Mouse (Mus musculus): ENCODE results near the gene Brdt. TPM values are rescaled to one million over a fixed set of nuclear protein-coding genes. Genes with fewer than 3 reads are reported as not detected.

The Brdt gene
- 6.6 and 6.9 TPM in 2 replicates for polyA plus RNA-seq (2015; fragmentation: Nextera tagmentation; extraction: Ambion mirVana)

DNA sequence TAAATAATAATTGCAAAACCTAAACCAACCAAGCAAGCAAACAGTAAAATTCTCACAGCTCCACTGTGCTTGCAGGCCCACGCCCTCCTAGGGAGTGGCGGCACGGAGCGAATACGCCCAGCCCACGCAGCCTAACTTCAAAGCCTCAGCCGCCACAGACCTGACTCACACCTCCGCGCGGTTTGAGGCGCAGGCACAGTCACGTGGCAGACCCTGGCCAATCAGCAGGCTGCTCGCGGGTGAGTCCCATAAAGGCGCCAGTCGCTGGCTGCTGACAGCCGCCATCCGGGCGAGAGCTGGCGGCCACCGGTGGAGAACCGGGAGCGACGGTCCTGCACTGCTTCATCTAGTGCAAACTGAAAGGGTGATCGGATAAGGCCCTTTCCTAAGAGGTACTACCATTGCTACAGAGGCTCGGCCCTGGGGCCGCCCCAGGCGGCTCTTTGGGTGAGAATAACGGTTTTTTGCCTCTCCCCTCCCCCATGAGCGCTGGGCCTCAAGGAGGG, at the start of gene Brdt:
Gene Brdt, plus strand, starts transcription at position 244 of the 506 bp plus-strand sequence.
- no peak within 1 kb of the TSS for H3K4me3 ChIP-seq
- no peak within 1 kb of the TSS for H3K27ac ChIP-seq
- H3K36me3 ChIP-seq: no peaks in the 10 kb centered on the region
- H3K27me3 ChIP-seq: no peaks in the 10 kb centered on the region
- H3K4me1 ChIP-seq: no peaks in the 10 kb centered on the region
- 91% methylated on average over 30 of the region's 30 CpGs for WGBS
- ATAC-seq (ENCODE audit: insufficient number of reproducible peaks, insufficient read depth, low FRiP score, low TSS enrichment, low read depth): no peak
- H3K9me3 ChIP-seq: 0 out of 2 replicates have a peak, but pooled peaks cover 4% of the 10 kb centered on the region
- H3K9ac ChIP-seq: no peak within 1 kb of the TSS
- H3K4me2 ChIP-seq: no peak within 1 kb of the TSS

DNA sequence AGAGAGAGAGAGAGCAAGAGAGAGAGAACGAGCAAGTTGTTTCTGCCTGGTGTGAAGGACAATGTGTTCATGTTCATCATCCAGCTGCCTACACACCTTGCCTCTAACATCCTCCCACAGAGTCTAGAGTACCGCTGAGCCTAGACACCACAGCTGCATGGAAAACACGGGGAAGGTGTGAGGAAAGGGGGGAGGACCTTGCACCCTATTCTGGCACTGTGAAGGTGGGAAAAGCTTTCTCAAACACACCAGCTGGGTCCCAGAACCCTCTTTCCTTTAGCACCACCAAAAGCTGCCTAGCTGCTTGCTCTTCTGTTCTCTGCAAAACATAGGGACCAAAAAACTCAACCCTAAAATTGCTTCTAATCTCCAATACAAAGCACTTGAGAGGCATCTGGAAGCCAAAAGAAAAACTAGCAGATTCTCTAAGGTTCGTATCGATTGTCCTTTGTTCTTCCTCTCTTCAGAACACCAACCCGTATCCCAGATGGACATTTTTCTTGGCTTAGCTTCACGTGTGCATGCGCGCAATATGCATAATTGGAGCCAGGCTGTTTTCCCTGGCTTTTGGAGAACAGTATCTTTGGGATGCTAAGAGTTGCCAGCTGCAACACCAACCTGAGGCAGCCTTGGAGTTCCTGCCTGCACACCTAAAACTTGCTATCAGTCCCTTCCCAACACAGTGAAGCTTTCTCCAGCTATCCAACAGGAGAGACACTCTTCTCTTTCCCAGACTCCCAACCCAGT, 48.2 kb upstream of the Brdt start:
- Histone ChIP-seq H3K36me3 (peaks cover 10% of the 10 kb centered on the region), H3K9ac (no peak overlapping the region), H3K27ac (peak overlapping the region; percentile 66), H3K27me3 (no peaks in the 10 kb centered on the region), H3K4me3 (no peak overlapping the region), H3K4me1 (peaks cover 51% of the 10 kb centered on the region), H3K9me3 (no peaks in the 10 kb centered on the region), H3K4me2 (peak overlapping the region; percentile 26; the same call in 1 of the 2 replicates)
- WGBS: 43% methylated on average over 9 of the region's 9 CpGs
- ATAC-seq (ENCODE audit: insufficient number of reproducible peaks, insufficient read depth, low FRiP score, low TSS enrichment, low read depth): no peak

GRCm38 (mm10) chr5:107283935-107284524, 46.9 kb upstream of the Brdt start:
- Histone ChIP-seq H3K27ac (no peak overlapping the region), H3K36me3 (peaks cover 10% of the 10 kb centered on the region), H3K9me3 (no peaks in the 10 kb centered on the region), H3K9ac (no peak overlapping the region), H3K4me3 (no peak overlapping the region), H3K4me1 (peaks cover 55% of the 10 kb centered on the region), H3K27me3 (no peaks in the 10 kb centered on the region), H3K4me2 (no peak overlapping the region)
- no peak for ATAC-seq (ENCODE audit: insufficient number of reproducible peaks, insufficient read depth, low FRiP score, low TSS enrichment, low read depth)
- 69% methylated on average over 10 of the region's 10 CpGs for WGBS

DNA sequence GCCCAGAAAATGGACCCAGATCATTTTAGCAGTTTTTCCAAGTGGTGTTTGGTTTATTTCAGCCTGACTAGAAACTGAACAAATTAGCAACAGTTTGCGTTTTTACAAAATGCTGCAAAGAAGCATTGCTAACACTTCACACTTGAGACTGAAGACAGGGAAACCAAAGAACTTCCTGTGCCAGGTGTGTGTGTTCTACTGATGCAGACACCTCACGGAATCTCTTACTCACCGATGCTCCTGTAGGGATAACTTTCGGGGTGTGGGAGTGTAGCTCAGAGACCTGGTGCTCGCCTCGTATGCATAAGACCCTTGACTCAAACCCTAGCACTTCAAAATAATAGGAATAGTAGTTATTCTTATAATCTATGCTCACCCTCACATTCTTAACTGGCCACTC, 45.4 kb upstream of the Brdt start:
- Histone ChIP-seq H3K4me3 (no peak overlapping the region), H3K9ac (no peak overlapping the region), H3K36me3 (peaks cover 4% of the 10 kb centered on the region), H3K4me2 (peak overlapping the region; percentile 7), H3K4me1 (peaks cover 55% of the 10 kb centered on the region), H3K27ac (no peak overlapping the region), H3K9me3 (no peaks in the 10 kb centered on the region), H3K27me3 (no peaks in the 10 kb centered on the region)
- ATAC-seq (ENCODE audit: insufficient number of reproducible peaks, insufficient read depth, low FRiP score, low TSS enrichment, low read depth): no peak
- 78% methylated on average over 6 of the region's 6 CpGs for WGBS

DNA sequence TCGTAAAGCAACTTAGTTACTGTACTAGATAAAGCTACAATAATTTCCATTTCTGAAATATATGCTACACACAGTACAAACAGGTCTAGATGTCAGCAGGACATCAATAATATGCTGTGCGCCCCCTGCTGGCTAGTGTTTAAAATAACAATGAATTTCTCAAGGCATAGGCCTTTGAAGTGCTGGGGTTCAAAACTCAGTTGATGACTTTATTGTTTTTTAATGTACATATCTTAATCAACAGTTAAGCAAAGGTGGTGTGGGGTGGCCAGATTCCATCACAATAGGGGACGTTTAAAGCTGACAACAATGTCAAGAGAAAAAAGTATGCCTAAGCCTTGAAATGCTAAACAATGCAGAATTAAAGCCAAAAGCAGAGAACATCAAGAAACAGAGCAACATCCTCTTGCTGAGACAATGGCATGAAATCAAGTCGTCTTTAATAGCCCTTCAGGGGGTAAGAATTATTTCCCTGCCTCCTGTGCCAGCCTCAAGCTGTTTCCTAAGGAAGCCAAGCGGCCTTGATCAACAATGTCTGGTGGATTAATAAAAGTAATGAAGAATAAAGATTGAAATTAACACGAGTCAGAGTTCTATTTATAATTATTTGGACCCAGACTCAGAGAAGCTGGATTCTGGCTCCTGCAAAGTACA, 43.6 kb upstream of the Brdt start:
- Histone ChIP-seq H3K27ac (peak overlapping the region; percentile 1), H3K9ac (peak overlapping the region; percentile 95), H3K9me3 (no peaks in the 10 kb centered on the region), H3K4me1 (peaks cover 44% of the 10 kb centered on the region), H3K4me2 (peak overlapping the region; percentile 79), H3K27me3 (no peaks in the 10 kb centered on the region), H3K36me3 (no peaks in the 10 kb centered on the region), H3K4me3 (peak overlapping the region; percentile 91)
- WGBS: 22% methylated on average over 6 of the region's 6 CpGs
- no peak for ATAC-seq (ENCODE audit: insufficient number of reproducible peaks, insufficient read depth, low FRiP score, low TSS enrichment, low read depth)

- Histone ChIP-seq H3K9me3 (no peaks in the 10 kb centered on the region), H3K27me3 (no peaks in the 10 kb centered on the region), H3K4me2 (peak overlapping the region; percentile 79), H3K9ac (peak overlapping the region; percentile 95), H3K4me3 (peak overlapping the region; percentile 91), H3K36me3 (no peaks in the 10 kb centered on the region), H3K4me1 (peaks cover 39% of the 10 kb centered on the region), H3K27ac (peak overlapping the region; percentile 1; the same call in 1 of the 2 replicates)
- no peak for ATAC-seq (ENCODE audit: insufficient number of reproducible peaks, insufficient read depth, low FRiP score, low TSS enrichment, low read depth)
- WGBS: 39% methylated on average over 5 of the region's 5 CpGs
Measured at GRCm38 (mm10) chr5:107287908-107288267, 43.1 kb upstream of the Brdt start.

DNA sequence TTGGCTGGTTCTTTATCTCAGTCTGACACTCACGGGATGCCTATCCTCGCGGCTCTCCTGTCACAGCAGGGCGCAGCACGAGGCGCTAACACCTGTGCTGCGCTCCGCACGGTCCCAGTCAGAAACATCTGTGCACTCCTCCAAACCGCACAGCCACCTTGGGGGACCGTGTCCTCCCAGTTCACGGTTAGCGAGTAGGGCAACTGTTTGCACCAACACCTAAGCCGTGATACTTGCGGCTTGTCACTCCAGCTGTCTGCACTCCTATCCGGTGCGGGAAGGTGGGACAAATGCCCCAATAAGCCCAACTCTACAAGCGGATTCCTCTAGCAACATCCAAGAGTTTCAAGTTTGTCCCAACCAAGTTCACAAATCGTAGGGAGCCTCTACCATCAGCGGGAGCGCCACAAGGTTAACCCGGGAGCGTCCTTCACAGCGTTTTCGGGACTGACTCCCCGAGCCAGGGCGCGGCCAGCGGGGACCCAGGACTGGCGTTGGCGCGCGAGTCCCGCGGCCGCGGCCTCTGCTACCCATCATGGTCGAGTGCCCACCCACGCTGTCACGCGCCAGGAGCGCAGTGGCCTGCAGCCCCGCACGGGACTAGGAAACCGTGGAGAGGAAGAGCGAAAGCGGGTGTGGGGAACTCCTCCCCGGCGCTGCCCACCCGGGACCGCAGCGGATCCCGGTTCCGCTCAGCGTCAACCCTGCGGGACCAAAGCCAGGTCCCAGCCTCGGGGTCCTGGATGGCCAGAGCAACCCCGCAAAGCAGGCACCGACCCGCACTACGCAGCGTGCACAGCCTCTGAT, 42.3 kb upstream of the Brdt start:
- Histone ChIP-seq H3K27me3 (no peaks in the 10 kb centered on the region), H3K27ac (peak overlapping the region; percentile 96), H3K4me1 (peaks cover 32% of the 10 kb centered on the region), H3K36me3 (no peaks in the 10 kb centered on the region), H3K4me3 (peak overlapping the region; percentile 91), H3K4me2 (peak overlapping the region; percentile 79), H3K9ac (peak overlapping the region; percentile 95), H3K9me3 (no peaks in the 10 kb centered on the region)
- peak; percentile 1; the same call in 1 of the 2 replicates for ATAC-seq (ENCODE audit: insufficient number of reproducible peaks, insufficient read depth, low FRiP score, low TSS enrichment, low read depth)
- WGBS: under 1% methylated on average over 62 of the region's 62 CpGs

- WGBS: under 1% methylated on average over 33 of the region's 54 CpGs
- Histone ChIP-seq H3K9ac (peak within 1 kb of the TSS; percentile 95), H3K27ac (peak within 1 kb of the TSS; percentile 96), H3K36me3 (no peaks in the 10 kb centered on the region), H3K4me3 (peak within 1 kb of the TSS; percentile 91), H3K27me3 (no peaks in the 10 kb centered on the region), H3K9me3 (no peaks in the 10 kb centered on the region), H3K4me2 (peak within 1 kb of the TSS; percentile 79), H3K4me1 (peaks cover 25% of the 10 kb centered on the region)
- peak; percentile 87 for ATAC-seq (ENCODE audit: insufficient number of reproducible peaks, insufficient read depth, low FRiP score, low TSS enrichment, low read depth)
Measured at GRCm38 (mm10) chr5:107289234-107289764, 41.7 kb upstream of the Brdt start, which contains the start of gene Tgfbr3. Gene Tgfbr3 (minus strand): TSS chr5:107289629.

- no peak for ATAC-seq (ENCODE audit: insufficient number of reproducible peaks, insufficient read depth, low FRiP score, low TSS enrichment, low read depth)
- no peaks in the 10 kb centered on the region for H3K9me3 ChIP-seq
- no peak overlapping the region for H3K9ac ChIP-seq
- 29% methylated on average over 8 of the region's 8 CpGs for WGBS
- peak overlapping the region; percentile 96 for H3K27ac ChIP-seq
- peak overlapping the region; percentile 91 for H3K4me3 ChIP-seq
- H3K36me3 ChIP-seq: no peaks in the 10 kb centered on the region
- peak overlapping the region; percentile 79 for H3K4me2 ChIP-seq
- peaks cover 24% of the 10 kb centered on the region for H3K4me1 ChIP-seq
- H3K27me3 ChIP-seq: no peaks in the 10 kb centered on the region
Measured at GRCm38 (mm10) chr5:107289986-107290385, 41.0 kb upstream of the Brdt start.

GRCm38 (mm10) chr5:107294041-107294440, 36.9 kb upstream of the Brdt start:
- H3K4me2 ChIP-seq: no peak overlapping the region
- ATAC-seq (ENCODE audit: insufficient number of reproducible peaks, insufficient read depth, low FRiP score, low TSS enrichment, low read depth): no peak
- no peaks in the 10 kb centered on the region for H3K9me3 ChIP-seq
- no peaks in the 10 kb centered on the region for H3K27me3 ChIP-seq
- H3K27ac ChIP-seq: no peak overlapping the region
- 88% methylated on average over 4 of the region's 4 CpGs for whole genome bisulfite sequencing
- H3K9ac ChIP-seq: no peak overlapping the region
- H3K36me3 ChIP-seq: no peaks in the 10 kb centered on the region
- peaks cover 28% of the 10 kb centered on the region for H3K4me1 ChIP-seq
- H3K4me3 ChIP-seq: no peak overlapping the region
